Mouse (Mus musculus): ENCODE data around the gene Stk4.

DNA sequence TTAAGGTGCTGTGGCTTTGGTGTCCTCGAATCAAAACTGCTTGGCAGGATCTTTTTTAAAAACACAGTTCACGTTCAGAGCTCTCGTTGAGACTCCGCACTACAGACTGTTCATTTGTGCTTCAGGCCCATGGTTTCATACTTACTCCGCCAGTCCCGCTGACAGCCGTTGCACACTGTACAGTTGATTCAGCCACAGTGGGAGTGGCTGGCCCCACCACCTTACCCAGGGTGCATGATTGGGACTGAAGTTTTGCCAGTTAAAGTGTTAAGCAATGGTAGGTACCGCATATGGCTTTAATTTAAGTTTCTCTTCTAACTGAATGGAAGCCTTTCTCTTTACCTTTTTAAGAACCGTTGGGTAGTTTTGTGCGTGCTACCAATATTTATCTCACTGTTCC, 45.4 kb downstream of the Stk4 start:
- TF ChIP-seq HCFC1 (IDR thresholded peaks at IDR 0.05; ENCODE audit: low read depth, low read length): no peak
- no peak for TF ChIP-seq CTCF (conservative IDR thresholded peaks at IDR 0.05 in 1 of 2, IDR thresholded peaks at IDR 0.05 in 1 of 2; ENCODE audit: low read depth in 2 of 2, low read length in 2 of 2)
- TF ChIP-seq POLR2A (IDR thresholded peaks at IDR 0.05; ENCODE audit: low read depth, low read length): no peak
- no peak for TF ChIP-seq RAD21 (IDR thresholded peaks at IDR 0.05; ENCODE audit: low read depth, low read length)
- TF ChIP-seq SIN3A (IDR thresholded peaks at IDR 0.05; ENCODE audit: low read length): no peak
- TF ChIP-seq TCF12 (IDR thresholded peaks at IDR 0.05; ENCODE audit: low read depth, low read length): no peak
- no peak for TF ChIP-seq MAFK (IDR thresholded peaks at IDR 0.05; ENCODE audit: insufficient replicate concordance, low read length)
- no peak for TF ChIP-seq CHD2 (IDR thresholded peaks at IDR 0.05; ENCODE audit: low read length)
- TF ChIP-seq ETS1 (conservative IDR thresholded peaks at IDR 0.05; ENCODE audit: low read depth, low read length): no peak
